Mouse (Mus musculus) lung, adult 18-20 months (tissue): ENCODE results near the gene Pdcd7.

Source experiments
- DNase-seq, 2 experiments: peaks; one replicate each; pipeline ENCODE4 v3.0.0; 2022; ENCODE audit warnings: mixed read lengths in 2 of 2

Gene Pdcd7

DNA sequence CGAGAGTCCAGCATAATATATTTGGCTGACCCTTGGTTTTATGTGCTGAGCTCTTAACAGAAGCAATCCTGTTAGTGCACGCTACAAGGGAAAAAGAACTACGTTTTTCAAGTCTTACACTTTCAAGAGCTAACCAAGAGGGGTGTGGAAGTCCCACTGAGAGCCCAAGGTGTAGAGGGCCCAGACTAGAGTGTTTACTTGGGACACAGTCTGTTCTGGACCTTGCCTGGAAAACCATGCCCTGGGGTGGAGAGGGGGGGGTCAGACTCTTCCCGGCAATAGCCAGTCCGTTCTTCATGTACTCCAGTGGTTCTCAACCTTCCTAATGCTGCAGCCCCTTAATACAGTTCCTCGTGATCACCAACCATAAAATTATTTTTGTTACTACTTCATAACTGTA is 54.0 kb downstream of the Pdcd7 start:
- peak; percentile 73 to 83 for DNase-seq

DNA sequence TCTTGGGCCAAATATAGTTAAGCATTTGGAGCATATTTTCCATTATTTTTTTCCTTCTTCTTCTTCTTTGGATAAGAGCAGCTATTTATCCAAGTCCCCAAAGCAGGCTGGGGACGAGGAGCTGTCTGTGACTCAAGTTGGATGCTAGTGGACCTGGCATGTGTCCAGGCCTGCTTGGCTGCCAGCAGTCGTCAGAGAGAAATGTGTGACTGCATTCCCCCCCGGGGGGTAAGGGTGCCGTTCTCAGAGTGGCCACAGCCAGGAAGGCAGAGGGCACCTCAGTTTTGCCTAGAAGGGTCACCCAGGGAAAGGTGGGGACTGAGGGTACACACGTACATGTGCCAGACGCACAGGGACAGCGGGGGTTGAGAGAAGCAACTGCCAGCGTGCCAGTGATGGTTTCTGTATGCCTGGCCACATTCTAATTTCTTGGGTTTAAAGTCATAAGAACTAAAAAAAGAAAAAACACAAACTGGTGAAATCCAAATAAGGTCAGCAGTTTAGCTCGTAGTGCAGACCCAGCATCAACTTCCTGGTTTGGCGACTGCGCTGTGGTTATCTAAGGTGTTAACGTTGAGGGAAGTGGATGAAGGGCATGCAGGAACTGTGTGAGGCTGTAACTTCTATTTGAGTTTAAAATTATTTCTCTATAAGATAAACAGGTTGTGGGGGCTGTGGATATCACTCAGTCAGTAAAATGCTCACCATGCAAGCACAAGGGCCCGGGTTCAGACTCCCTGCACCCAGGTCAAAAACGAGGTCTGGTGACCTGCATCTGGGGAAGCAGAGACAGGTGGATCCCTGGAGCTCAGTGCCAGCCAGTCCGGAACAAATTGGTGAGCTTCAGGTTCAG is 58.7 kb downstream of the Pdcd7 start:
- peak; percentile 85 to 90 for DNase-seq

DNA sequence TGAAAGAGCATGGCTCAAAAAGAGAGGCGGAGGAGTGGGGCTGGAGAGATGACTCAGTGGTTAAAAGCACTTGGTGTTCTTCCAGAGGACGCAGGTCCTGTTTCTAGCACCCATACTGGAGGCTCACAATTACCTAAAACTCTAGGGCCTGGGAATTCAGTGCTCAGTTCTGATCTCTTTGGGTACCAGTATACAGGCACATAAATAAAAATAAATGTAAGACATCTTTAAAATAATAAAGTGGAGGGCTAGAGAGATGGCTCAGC is 59.2 kb downstream of the Pdcd7 start:
- peak in 1 of 2 experiments; percentile 63 for DNase-seq

DNA sequence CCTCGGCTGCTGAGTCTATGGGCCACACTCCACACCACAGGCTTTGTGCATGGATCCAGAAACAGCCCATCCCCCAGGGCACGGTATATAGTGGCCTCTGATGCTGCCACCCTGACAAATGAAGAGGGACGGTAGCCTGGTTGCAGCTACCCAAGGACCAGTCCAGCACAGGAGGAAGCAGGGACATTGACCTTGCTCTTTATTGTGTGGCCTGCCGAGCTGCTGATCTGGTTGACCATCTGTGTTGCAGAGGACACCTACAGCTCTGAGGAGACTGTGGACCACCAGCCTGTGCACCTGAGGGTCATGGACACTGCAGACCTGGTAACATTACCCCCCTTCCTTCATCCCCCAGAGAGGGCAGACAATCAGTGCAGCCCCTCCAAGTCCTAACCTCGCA is 61.4 kb downstream of the Pdcd7 start:
- DNase-seq: no peak

DNA sequence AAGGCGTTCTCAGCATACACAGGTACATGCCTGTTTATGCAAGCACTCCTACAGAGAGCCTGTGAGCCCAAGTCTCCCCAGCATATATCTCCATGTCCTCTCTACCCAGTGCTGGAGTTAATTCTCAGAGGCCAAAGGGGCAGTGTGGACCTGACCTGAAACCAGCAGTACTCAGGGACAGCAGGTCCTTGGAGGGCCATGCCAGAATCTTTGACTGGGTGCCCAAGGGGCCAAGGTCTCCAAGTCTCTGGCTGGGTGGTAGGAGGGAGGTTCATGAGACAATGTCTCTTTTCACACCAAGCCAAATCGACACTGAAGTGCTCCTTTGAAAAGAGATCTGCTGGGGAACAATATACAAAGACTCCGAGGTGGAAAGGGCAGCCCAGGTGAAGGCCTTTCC is 62.0 kb downstream of the Pdcd7 start:
- DNase-seq: no peak

DNA sequence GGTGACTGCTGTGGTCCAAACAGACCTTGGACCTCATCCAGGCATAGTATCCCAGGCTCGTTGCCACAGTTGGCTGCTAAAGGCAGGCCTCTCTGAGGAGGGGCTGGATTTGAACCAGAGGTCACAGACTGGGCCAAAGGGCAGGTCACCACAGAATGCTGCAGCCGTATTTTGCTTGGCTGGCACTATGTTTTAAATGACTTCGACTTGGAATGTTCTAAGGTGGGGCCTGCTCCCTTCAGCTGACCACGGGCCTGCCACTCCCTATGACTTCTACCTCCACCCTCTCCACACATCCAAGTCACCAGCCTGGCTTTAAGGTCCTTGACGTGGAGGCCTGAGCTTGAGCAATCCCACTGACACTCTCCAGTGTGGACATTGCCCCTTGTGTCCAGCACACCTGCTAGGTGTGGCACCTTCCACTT is 63.0 kb downstream of the Pdcd7 start:
- DNase-seq: peak; percentile 88 to 92
